Mouse (Mus musculus) E14TG2a.4 (cell line): Measurements from ENCODE around the gene Cr2.

Experiments used
- CTCF ChIP-seq: conservative IDR thresholded peaks from 2 replicates; pipeline ENCODE4 v1.5.1; 2014; ENCODE audit warnings: low read length
- NANOG ChIP-seq: IDR thresholded peaks from 2 replicates; pipeline ENCODE4 v1.6.1; 2014; ENCODE audit warnings: borderline replicate concordance, low read length, mixed read lengths
- POU5F1 ChIP-seq: IDR thresholded peaks from 2 replicates; pipeline ENCODE4 v1.6.1; 2014; ENCODE audit warnings: low read length, borderline replicate concordance

- TF ChIP-seq CTCF (no peak), NANOG (no peak), POU5F1 (no peak)
Measured at GRCm38 (mm10) chr1:195132070-195132469, 44.4 kb downstream of the Cr2 start.
